Comparison of ENCODE assay signal across 32 mouse cellular contexts in genomic region chr5:120606590-120607200, GRCm38 (mm10). TPM values are rescaled to one million over a fixed set of nuclear protein-coding genes. Genes with fewer than 3 reads are reported as not detected.
DNase-seq lines count a peak whose midpoint lies in the region; ATAC-seq and TF ChIP-seq lines count a peak whose summit lies in the region.
"Had no signal": no experiment of that assay in that cellular context is flagged by ENCODE, and none has a peak within 500 bp of the region (broad histone marks: within the 10 kb centered on the region; RNA-seq: fewer than 3 reads in every experiment).

No protein-coding gene starts in this region.

- H3K4me3 ChIP-seq in liver, embryonic 11.5 days (ENCODE audit: low read depth, low read length): no peak overlapping the region
- H3K4me3 ChIP-seq in liver, embryonic 12.5 days: no peak overlapping the region
- H3K4me3 ChIP-seq in ES-Bruce4 (ENCODE audit: low read depth, low read length): peak overlapping the region; percentile 74
- H3K4me3 ChIP-seq: embryonic facial prominence, embryonic 10.5 days; embryonic facial prominence, embryonic 15.5 days; gastrocnemius, adult 2 months; heart, adult 2 months; heart, embryonic 13.5 days; kidney, embryonic 15.5 days; left cerebral cortex, adult 2 months; limb, embryonic 12.5 days; neural tube, embryonic 12.5 days had no signal

- H3K9ac ChIP-seq in liver, embryonic 11.5 days (ENCODE audit: low read depth, low read length): no peak overlapping the region
- no peak overlapping the region for H3K9ac ChIP-seq in liver, embryonic 12.5 days
- 0 out of 2 replicates have a peak overlapping the region, but pooled peaks have one; percentile 11 for H3K9ac ChIP-seq in ES-Bruce4 (ENCODE audit: low read depth, poor library complexity, severe bottlenecking)
- H3K9ac ChIP-seq: embryonic facial prominence, embryonic 15.5 days; heart, embryonic 13.5 days; hindbrain, embryonic 14.5 days; kidney, embryonic 15.5 days; limb, embryonic 12.5 days; liver, postnatal 0 days; neural tube, embryonic 12.5 days had no signal

- WGBS in liver, embryonic 11.5 days: 66% methylated on average over 25 of the region's 25 CpGs
- 60% methylated on average over 25 of the region's 25 CpGs for WGBS in liver, embryonic 12.5 days (ENCODE audit: insufficient replicate concordance)

- TF ChIP-seq EP300 in ES-Bruce4 (IDR thresholded peaks at IDR 0.05; ENCODE audit: insufficient read depth, low read depth, low read length): no peak

- DNase-seq in cerebellum, adult 9-11 months: peak; percentile 60
- DNase-seq in cerebellum, postnatal 14 days: no peak
- DNase-seq in liver, embryonic 11.5 days (ENCODE audit: low spot score): no peak
- DNase-seq in brain, adult 2 months (ENCODE audit: low read depth, low spot score): peak; percentile 41
- no peak for DNase-seq in spleen, postnatal 14 days (ENCODE audit: low spot score in 2 of 2)
- DNase-seq: adrenal gland, postnatal 36 days; cerebellum, postnatal 10 days; gastrocnemius, adult 2 months; gastrocnemius, postnatal 36 days; heart, adult 2 months; heart, postnatal 10 days; kidney, adult 18-20 months; kidney, postnatal 25 days; liver, postnatal 0 days; right cerebral cortex, adult 18-20 months; spleen, adult 18-20 months; thymus, postnatal 36 days had no signal

- ATAC-seq in liver, embryonic 11.5 days (replicated peaks; ENCODE audit: low FRiP score): no peak
- no peak for ATAC-seq in liver, embryonic 12.5 days
- ATAC-seq: CD4-positive, CD25-positive, alpha-beta regulatory T cell, adult 4 months; liver, postnatal 0 days; Patski had no signal

- TF ChIP-seq CTCF in ES-Bruce4 (IDR thresholded peaks at IDR 0.05; ENCODE audit: low read depth, low read length): peak; percentile 4

- H3K4me2 ChIP-seq in liver, embryonic 11.5 days: 0 out of 2 replicates have a peak overlapping the region, but pooled peaks have one; percentile 20
- no peak overlapping the region; the same call in 1 of the 2 replicates for H3K4me2 ChIP-seq in liver, embryonic 12.5 days
- H3K4me2 ChIP-seq: embryonic facial prominence, embryonic 15.5 days; heart, embryonic 13.5 days; hindbrain, embryonic 14.5 days; kidney, embryonic 15.5 days; limb, embryonic 12.5 days; neural tube, embryonic 12.5 days had no signal

- H3K4me1 ChIP-seq in liver, embryonic 11.5 days (replicated peaks; ENCODE audit: control insufficient read depth, insufficient read depth, low read length): peaks cover 17% of the 10 kb centered on the region
- peaks cover 33% of the 10 kb centered on the region for H3K4me1 ChIP-seq in liver, embryonic 12.5 days
- peaks cover 3% of the 10 kb centered on the region for H3K4me1 ChIP-seq in ES-Bruce4 (ENCODE audit: control insufficient read depth, insufficient read depth, low read length)

- H3K27me3 ChIP-seq in liver, embryonic 11.5 days (replicated peaks; ENCODE audit: control insufficient read depth, insufficient read depth, low read length): no peaks in the 10 kb centered on the region
- H3K27me3 ChIP-seq in liver, embryonic 12.5 days (replicated peaks): no peaks in the 10 kb centered on the region
- no peaks in the 10 kb centered on the region for H3K27me3 ChIP-seq in ES-Bruce4 (ENCODE audit: control insufficient read depth, insufficient read depth, low read length, poor library complexity, severe bottlenecking)
- H3K27me3 ChIP-seq: embryonic facial prominence, embryonic 15.5 days; heart, embryonic 13.5 days; kidney, embryonic 15.5 days; limb, embryonic 12.5 days; neural tube, embryonic 12.5 days; Patski had no signal

- peaks cover 3% of the 10 kb centered on the region; the same call in 1 of the 2 replicates for H3K36me3 ChIP-seq in liver, embryonic 11.5 days (ENCODE audit: control insufficient read depth, insufficient read depth, low read length)
- H3K36me3 ChIP-seq in liver, embryonic 12.5 days: peaks cover 24% of the 10 kb centered on the region
- no peaks in the 10 kb centered on the region for H3K36me3 ChIP-seq in ES-Bruce4 (ENCODE audit: control insufficient read depth, insufficient read depth, low read length, poor library complexity, severe bottlenecking)

- no peaks in the 10 kb centered on the region for H3K9me3 ChIP-seq in liver, embryonic 11.5 days (ENCODE audit: control insufficient read depth, low read length)
- no peaks in the 10 kb centered on the region for H3K9me3 ChIP-seq in liver, embryonic 12.5 days (replicated peaks)
- no peaks in the 10 kb centered on the region for H3K9me3 ChIP-seq in ES-Bruce4 (replicated peaks; ENCODE audit: control insufficient read depth, insufficient read depth, low read length, poor library complexity, severe bottlenecking)
- H3K9me3 ChIP-seq: embryonic facial prominence, embryonic 10.5 days; embryonic facial prominence, embryonic 15.5 days; G1E; heart, embryonic 13.5 days; kidney, embryonic 15.5 days; limb, embryonic 12.5 days; neural tube, embryonic 12.5 days had no signal

- no peak for TF ChIP-seq POLR2A in ES-Bruce4 (IDR thresholded peaks at IDR 0.05; ENCODE audit: insufficient read depth, low read length)

- no peak overlapping the region for H3K27ac ChIP-seq in liver, embryonic 11.5 days (ENCODE audit: low read depth, low read length)
- H3K27ac ChIP-seq in liver, embryonic 12.5 days: no peak overlapping the region
- no peak overlapping the region for H3K27ac ChIP-seq in ES-Bruce4 (ENCODE audit: insufficient read depth, low read length)
- H3K27ac ChIP-seq: embryonic facial prominence, embryonic 10.5 days; embryonic facial prominence, embryonic 15.5 days; gastrocnemius, adult 2 months; heart, adult 2 months; heart, embryonic 13.5 days; hindbrain, embryonic 14.5 days; kidney, embryonic 15.5 days; left cerebral cortex, adult 2 months; limb, embryonic 12.5 days; neural tube, embryonic 12.5 days had no signal

RNA-seq across cellular contexts. Expression of gene Rita1, which starts 5.7 kb away (rescaled TPM):
- polyA plus RNA-seq in liver, embryonic 11.5 days (2014; fragmentation: Nextera tagmentation; extraction: Ambion mirVana): 9.0 and 13.1 TPM in 2 replicates
- 7.3 and 8.4 TPM in 2 replicates for polyA plus RNA-seq in liver, embryonic 12.5 days (2016; fragmentation: Nextera tagmentation; extraction: Ambion mirVana)
- polyA plus RNA-seq in ES-Bruce4 (2011; ENCODE audit: insufficient read depth, insufficient read length, low read depth, missing spikeins): 13.0 and 13.1 TPM in 2 replicates

RNA-seq across cellular contexts. Expression of gene Ddx54, which starts 5.8 kb away (rescaled TPM):
- polyA plus RNA-seq in liver, embryonic 11.5 days (2014; fragmentation: Nextera tagmentation; extraction: Ambion mirVana): 46.7 and 47.0 TPM in 2 replicates
- 35.0 and 36.3 TPM in 2 replicates for polyA plus RNA-seq in liver, embryonic 12.5 days (2016; fragmentation: Nextera tagmentation; extraction: Ambion mirVana)
- polyA plus RNA-seq in ES-Bruce4 (2011; ENCODE audit: insufficient read depth, insufficient read length, low read depth, missing spikeins): 49.7 and 49.9 TPM in 2 replicates

RNA-seq across cellular contexts. Expression of gene Iqcd, which starts 17.9 kb away (rescaled TPM):
- 1.3 and 1.5 TPM in 2 replicates for polyA plus RNA-seq in liver, embryonic 11.5 days (2014; fragmentation: Nextera tagmentation; extraction: Ambion mirVana)
- polyA plus RNA-seq in liver, embryonic 12.5 days (2016; fragmentation: Nextera tagmentation; extraction: Ambion mirVana): 2.0 and 2.1 TPM in 2 replicates
- 0.37 and 0.43 TPM in 2 replicates for polyA plus RNA-seq in ES-Bruce4 (2011; ENCODE audit: insufficient read depth, insufficient read length, low read depth, missing spikeins)

RNA-seq across cellular contexts. Expression of gene Tpcn1, which starts 18.2 kb away (rescaled TPM):
- polyA plus RNA-seq in liver, embryonic 11.5 days (2014; fragmentation: Nextera tagmentation; extraction: Ambion mirVana): 27.4 and 29.7 TPM in 2 replicates
- 24.8 and 25.4 TPM in 2 replicates for polyA plus RNA-seq in liver, embryonic 12.5 days (2016; fragmentation: Nextera tagmentation; extraction: Ambion mirVana)
- polyA plus RNA-seq in ES-Bruce4 (2011; ENCODE audit: insufficient read depth, insufficient read length, low read depth, missing spikeins): 13.2 and 17.1 TPM in 2 replicates

RNA-seq across cellular contexts. Expression of gene Cfap73, which starts 27.3 kb away (rescaled TPM):
- not detected in 2 replicates for polyA plus RNA-seq in liver, embryonic 11.5 days (2014; fragmentation: Nextera tagmentation; extraction: Ambion mirVana)
- polyA plus RNA-seq in liver, embryonic 12.5 days (2016; fragmentation: Nextera tagmentation; extraction: Ambion mirVana): not detected in 2 replicates
- not detected in 2 replicates for polyA plus RNA-seq in ES-Bruce4 (2011; ENCODE audit: insufficient read depth, insufficient read length, low read depth, missing spikeins)
- polyA plus RNA-seq: CD4-positive, CD25-positive, alpha-beta regulatory T cell, adult 4 months; G1E; heart, embryonic 13.5 days; kidney, embryonic 15.5 days; limb, embryonic 12.5 days; liver, adult 2 months; liver, postnatal 0 days; myocyte; neural tube, embryonic 12.5 days had no signal

Comparison
In these comparisons a context has a peak if more than half of its experiments do, and no peak if none do; other contexts are left out.
1. DNase-seq: peak in cerebellum, adult 9-11 months (single experiment) and brain, adult 2 months (single experiment); none in cerebellum, postnatal 14 days (0 of 2), liver, embryonic 11.5 days (single experiment) and spleen, postnatal 14 days (0 of 2).